Mouse (Mus musculus) lung, adult 2 months (tissue): ENCODE measurements around the gene H2-T24.

Experiments used
- CTCF ChIP-seq: fragments of 200-500 bp; IDR thresholded peaks from 2 replicates; pipeline ENCODE4 v1.5.1; 2011; ENCODE audit warnings: mild to moderate bottlenecking, low read length, control low read depth; ENCODE audit not compliant: insufficient read depth
- POLR2A ChIP-seq: fragments of 200-500 bp; IDR thresholded peaks from 2 replicates; pipeline ENCODE4 v1.6.1; 2011; ENCODE audit warnings: low read depth, mild to moderate bottlenecking, control low read depth, low read length, borderline replicate concordance; ENCODE audit errors: extremely low read depth

DNA sequence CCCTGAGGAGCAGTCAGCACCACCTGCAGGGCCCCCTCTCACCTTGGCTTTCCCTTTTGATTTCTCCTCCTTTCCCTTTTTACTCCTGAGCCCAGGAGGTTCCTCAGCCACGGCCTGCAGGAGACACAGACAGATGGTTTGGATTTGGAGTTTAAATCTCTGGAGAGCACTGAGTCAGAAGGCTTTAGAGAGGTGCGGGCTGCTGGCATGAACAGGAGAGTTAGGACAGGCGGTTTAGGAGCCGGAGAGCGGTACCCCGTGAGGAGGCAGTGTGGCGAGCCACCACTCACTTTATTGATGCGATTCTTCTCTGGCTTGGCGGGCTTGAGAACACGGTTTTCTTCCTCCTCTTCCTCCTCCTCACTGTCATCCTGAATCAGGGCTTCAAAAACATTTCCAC, 57.1 kb downstream of the H2-T24 start:
- TF ChIP-seq POLR2A (no peak), CTCF (no peak)
